Mouse (Mus musculus) forebrain, embryonic 12.5 days (tissue): ENCODE measurements around the gene Car7. TPM values are rescaled to one million over a fixed set of nuclear protein-coding genes. Genes with fewer than 3 reads are reported as not detected.

ENCODE experiments used
- ATAC-seq: fragments of 200-750 bp; cut with Nextera tagmentation; 2 replicates; pipeline ENCODE4 v1.8.0; 2017; ENCODE audit warnings: moderate TSS enrichment; ENCODE audit not compliant: low FRiP score
- H3K27ac ChIP-seq: fragments of 300-500 bp; sonication (generic); 2 replicates; pipeline ENCODE4 v1.5.1; 2016; ENCODE audit warnings: mild to moderate bottlenecking
- H3K27me3 ChIP-seq: fragments of 300-500 bp; sonication (generic); 2 replicates; pipeline ENCODE4 v1.6.1; 2016; ENCODE audit warnings: mild to moderate bottlenecking
- H3K36me3 ChIP-seq: fragments of 300-500 bp; sonication (generic); replicated peaks from 2 replicates; pipeline ENCODE4 v1.6.1; 2016; ENCODE audit warnings: mild to moderate bottlenecking
- H3K4me1 ChIP-seq: fragments of 300-500 bp; sonication (generic); 2 replicates; pipeline ENCODE4 v1.6.1; 2016
- H3K4me2 ChIP-seq: fragments of 300-500 bp; sonication (generic); 2 replicates; pipeline ENCODE4 v1.6.1; 2016; ENCODE audit warnings: mild to moderate bottlenecking, moderate library complexity
- H3K4me3 ChIP-seq: fragments of 300-500 bp; sonication (generic); replicated peaks from 2 replicates; pipeline ENCODE4 v1.5.1; 2016; ENCODE audit warnings: mild to moderate bottlenecking
- H3K9ac ChIP-seq: fragments of 300-500 bp; sonication (generic); 2 replicates; pipeline ENCODE4 v1.6.1; 2016; ENCODE audit warnings: mild to moderate bottlenecking
- H3K9me3 ChIP-seq: fragments of 300-500 bp; sonication (generic); 2 replicates; pipeline ENCODE4 v1.6.1; 2016
- WGBS: fragments of 180-500 bp; shearing (Covaris S2); methylation state at CpG from one replicate; pipeline ENCODE4 v1.1.7; 2016; 5-methylcytosine and 5-hydroxymethylcytosine counted together
- polyA plus RNA-seq: library from polyadenylated mRNA; unstranded; fragments of >200 nt; fragmentation: Nextera tagmentation; extraction: Ambion mirVana; gene quantifications from 2 replicates; pipeline ENCODE4 v1.2.1, GENCODE M21; 2016

The Car7 gene
- polyA plus RNA-seq: 1.5 and 1.6 TPM in 2 replicates

GRCm38 (mm10) chr8:104533971-104534778, at the start of gene Car7, which contains the start of gene Nae1:
Car7 (plus strand) TSS chr8:104534689.
Nae1 (minus strand) TSS chr8:104534637.
- Histone ChIP-seq H3K9ac (peak within 1 kb of the TSS; percentile 95), H3K27me3 (peaks cover 21% of the 10 kb centered on the region), H3K36me3 (peaks cover 11% of the 10 kb centered on the region), H3K9me3 (no peaks in the 10 kb centered on the region), H3K4me1 (peaks cover 21% of the 10 kb centered on the region), H3K27ac (peak within 1 kb of the TSS; percentile 76), H3K4me2 (peak within 1 kb of the TSS; percentile 63), H3K4me3 (peak within 1 kb of the TSS; percentile 95)
- under 1% methylated on average over 66 of the region's 70 CpGs for WGBS
- peak; percentile 98 for ATAC-seq

GRCm38 (mm10) chr8:104509061-104510006, 25.2 kb upstream of the Car7 start, which contains the start of gene Terb1:
Terb1 (minus strand) TSS chr8:104509910.
- Histone ChIP-seq H3K4me2 (peak within 1 kb of the TSS; percentile 100), H3K9me3 (no peaks in the 10 kb centered on the region), H3K36me3 (peaks cover 17% of the 10 kb centered on the region), H3K4me3 (peak within 1 kb of the TSS; percentile 56), H3K9ac (peak within 1 kb of the TSS; percentile 79), H3K27me3 (no peaks in the 10 kb centered on the region), H3K27ac (no peak within 1 kb of the TSS), H3K4me1 (peaks cover 13% of the 10 kb centered on the region)
- 1% methylated on average over 61 of the region's 64 CpGs for WGBS
- ATAC-seq: peak; percentile 75

- peak; percentile 23; the same call in 1 of the 2 replicates for ATAC-seq
- peak overlapping the region; percentile 56; the same call in 1 of the 2 replicates for H3K4me3 ChIP-seq
- 83% methylated on average over 3 of the region's 3 CpGs for WGBS
- no peak overlapping the region for H3K9ac ChIP-seq
- H3K27ac ChIP-seq: no peak overlapping the region
- peak overlapping the region; percentile 100 for H3K4me2 ChIP-seq
- H3K9me3 ChIP-seq: no peaks in the 10 kb centered on the region
- H3K4me1 ChIP-seq: peaks cover 13% of the 10 kb centered on the region
- H3K36me3 ChIP-seq: peaks cover 25% of the 10 kb centered on the region
- H3K27me3 ChIP-seq: no peaks in the 10 kb centered on the region
Measured at GRCm38 (mm10) chr8:104510134-104510533, 24.4 kb upstream of the Car7 start.

- Histone ChIP-seq H3K4me3 (no peak overlapping the region), H3K9me3 (no peaks in the 10 kb centered on the region), H3K9ac (no peak overlapping the region), H3K4me2 (no peak overlapping the region), H3K4me1 (no peaks in the 10 kb centered on the region), H3K27me3 (no peaks in the 10 kb centered on the region), H3K36me3 (peaks cover 68% of the 10 kb centered on the region), H3K27ac (no peak overlapping the region)
- no peak for ATAC-seq
- 88% methylated on average over 5 of the region's 5 CpGs for WGBS
Measured at GRCm38 (mm10) chr8:104517872-104518271, 16.6 kb upstream of the Car7 start.

GRCm38 (mm10) chr8:104529671-104530070, 4.8 kb upstream of the Car7 start:
- Histone ChIP-seq H3K27me3 (no peaks in the 10 kb centered on the region), H3K27ac (no peak overlapping the region), H3K4me1 (peaks cover 14% of the 10 kb centered on the region), H3K9ac (no peak overlapping the region), H3K4me2 (no peak overlapping the region), H3K36me3 (peaks cover 36% of the 10 kb centered on the region), H3K9me3 (no peaks in the 10 kb centered on the region), H3K4me3 (no peak overlapping the region)
- 91% methylated on average over 6 of the region's 6 CpGs for WGBS
- ATAC-seq: no peak

GRCm38 (mm10) chr8:104533551-104533950, 938 bp upstream of the Car7 start:
- ATAC-seq: 0 out of 2 replicates have a peak, but pooled peaks have one; percentile 21
- Histone ChIP-seq H3K4me3 (peak overlapping the region; percentile 95), H3K4me2 (peak overlapping the region; percentile 63), H3K36me3 (peaks cover 12% of the 10 kb centered on the region), H3K9ac (peak overlapping the region; percentile 95), H3K27ac (no peak overlapping the region), H3K4me1 (peaks cover 21% of the 10 kb centered on the region), H3K27me3 (peaks cover 15% of the 10 kb centered on the region), H3K9me3 (no peaks in the 10 kb centered on the region)
- 15% methylated on average over 7 of the region's 7 CpGs for WGBS

- H3K27ac ChIP-seq: no peak overlapping the region
- peaks cover 21% of the 10 kb centered on the region for H3K4me1 ChIP-seq
- H3K4me2 ChIP-seq: peak overlapping the region; percentile 63
- peak overlapping the region; percentile 95 for H3K4me3 ChIP-seq
- H3K9me3 ChIP-seq: no peaks in the 10 kb centered on the region
- ATAC-seq: peak; percentile 72
- 12% methylated on average over 9 of the region's 9 CpGs for WGBS
- peaks cover 5% of the 10 kb centered on the region for H3K36me3 ChIP-seq
- H3K27me3 ChIP-seq: peaks cover 27% of the 10 kb centered on the region
- peak overlapping the region; percentile 95 for H3K9ac ChIP-seq
Measured at GRCm38 (mm10) chr8:104534779-104535141, 271 bp downstream of the Car7 start.

- no peak overlapping the region for H3K9ac ChIP-seq
- WGBS: 41% methylated on average over 7 of the region's 7 CpGs
- H3K4me2 ChIP-seq: peak overlapping the region; percentile 63
- 0 out of 2 replicates have a peak overlapping the region, but pooled peaks have one; percentile 95 for H3K4me3 ChIP-seq
- no peaks in the 10 kb centered on the region for H3K9me3 ChIP-seq
- H3K36me3 ChIP-seq: no peaks in the 10 kb centered on the region; the same call in 1 of the 2 replicates
- no peak overlapping the region for H3K27ac ChIP-seq
- H3K27me3 ChIP-seq: peaks cover 33% of the 10 kb centered on the region
- H3K4me1 ChIP-seq: peaks cover 23% of the 10 kb centered on the region
- no peak for ATAC-seq
Measured at GRCm38 (mm10) chr8:104535378-104535777, 889 bp downstream of the Car7 start.

- H3K4me1 ChIP-seq: peaks cover 29% of the 10 kb centered on the region
- H3K9ac ChIP-seq: no peak overlapping the region
- peaks cover 40% of the 10 kb centered on the region for H3K27me3 ChIP-seq
- ATAC-seq: no peak
- no peak overlapping the region for H3K4me2 ChIP-seq
- no peaks in the 10 kb centered on the region for H3K9me3 ChIP-seq
- no peaks in the 10 kb centered on the region; the same call in 1 of the 2 replicates for H3K36me3 ChIP-seq
- H3K4me3 ChIP-seq: no peak overlapping the region
- 80% methylated on average over 4 of the region's 4 CpGs for WGBS
- no peak overlapping the region for H3K27ac ChIP-seq
Measured at GRCm38 (mm10) chr8:104536028-104536427, 1.5 kb downstream of the Car7 start.

GRCm38 (mm10) chr8:104538896-104539295, 4.4 kb downstream of the Car7 start:
- 90% methylated on average over 4 of the region's 4 CpGs for WGBS
- Histone ChIP-seq H3K27ac (no peak overlapping the region), H3K9ac (no peak overlapping the region), H3K9me3 (no peaks in the 10 kb centered on the region), H3K36me3 (no peaks in the 10 kb centered on the region), H3K27me3 (peaks cover 69% of the 10 kb centered on the region), H3K4me2 (no peak overlapping the region), H3K4me1 (peaks cover 25% of the 10 kb centered on the region), H3K4me3 (no peak overlapping the region)
- no peak for ATAC-seq

- Histone ChIP-seq H3K36me3 (no peaks in the 10 kb centered on the region), H3K4me2 (no peak overlapping the region), H3K27me3 (peaks cover 75% of the 10 kb centered on the region), H3K27ac (no peak overlapping the region), H3K4me1 (peaks cover 25% of the 10 kb centered on the region), H3K4me3 (no peak overlapping the region), H3K9ac (no peak overlapping the region), H3K9me3 (no peaks in the 10 kb centered on the region)
- ATAC-seq: no peak
- WGBS: 98% methylated on average over 2 of the region's 2 CpGs
Measured at GRCm38 (mm10) chr8:104539566-104539965, 5.1 kb downstream of the Car7 start.

GRCm38 (mm10) chr8:104540238-104540637, 5.7 kb downstream of the Car7 start:
- no peak overlapping the region for H3K9ac ChIP-seq
- H3K9me3 ChIP-seq: no peaks in the 10 kb centered on the region
- no peak overlapping the region for H3K27ac ChIP-seq
- H3K36me3 ChIP-seq: no peaks in the 10 kb centered on the region
- peak overlapping the region; percentile 53 for H3K4me3 ChIP-seq
- no peak; the same call in 1 of the 2 replicates for ATAC-seq
- H3K27me3 ChIP-seq: peaks cover 76% of the 10 kb centered on the region
- H3K4me1 ChIP-seq: peaks cover 19% of the 10 kb centered on the region
- 30% methylated on average over 7 of the region's 7 CpGs for WGBS
- peak overlapping the region; percentile 95 for H3K4me2 ChIP-seq
